Mouse (Mus musculus) granulocyte monocyte progenitor cell, adult 5-6 weeks (primary cell): Measurements from ENCODE around the gene Cacna2d1. TPM values are rescaled to one million over a fixed set of nuclear protein-coding genes. Genes with fewer than 3 reads are reported as not detected.

Experiments
- ATAC-seq: replicated peaks from 2 replicates; pipeline ENCODE4 v1.8.0; 2016; ENCODE audit warnings: mild to moderate bottlenecking, moderate TSS enrichment, inconsistent platforms; ENCODE audit not compliant: poor library complexity, severe bottlenecking
- total RNA-seq, 2 experiments: library from RNA; stranded (forward) in 1 of 2; stranded (reverse) in 1 of 2; fragments of 200-712, 200-1000 nt in 1 of 2; fragments of >200 nt in 1 of 2; fragmentation: Nextera tagmentation in 1 of 2; gene quantifications; 2 replicates each; pipeline ENCODE4 v1.2.3; 2014 to 2017

Cacna2d1 gene
- total RNA-seq, 2 experiments from 2014 or later: not detected

DNA sequence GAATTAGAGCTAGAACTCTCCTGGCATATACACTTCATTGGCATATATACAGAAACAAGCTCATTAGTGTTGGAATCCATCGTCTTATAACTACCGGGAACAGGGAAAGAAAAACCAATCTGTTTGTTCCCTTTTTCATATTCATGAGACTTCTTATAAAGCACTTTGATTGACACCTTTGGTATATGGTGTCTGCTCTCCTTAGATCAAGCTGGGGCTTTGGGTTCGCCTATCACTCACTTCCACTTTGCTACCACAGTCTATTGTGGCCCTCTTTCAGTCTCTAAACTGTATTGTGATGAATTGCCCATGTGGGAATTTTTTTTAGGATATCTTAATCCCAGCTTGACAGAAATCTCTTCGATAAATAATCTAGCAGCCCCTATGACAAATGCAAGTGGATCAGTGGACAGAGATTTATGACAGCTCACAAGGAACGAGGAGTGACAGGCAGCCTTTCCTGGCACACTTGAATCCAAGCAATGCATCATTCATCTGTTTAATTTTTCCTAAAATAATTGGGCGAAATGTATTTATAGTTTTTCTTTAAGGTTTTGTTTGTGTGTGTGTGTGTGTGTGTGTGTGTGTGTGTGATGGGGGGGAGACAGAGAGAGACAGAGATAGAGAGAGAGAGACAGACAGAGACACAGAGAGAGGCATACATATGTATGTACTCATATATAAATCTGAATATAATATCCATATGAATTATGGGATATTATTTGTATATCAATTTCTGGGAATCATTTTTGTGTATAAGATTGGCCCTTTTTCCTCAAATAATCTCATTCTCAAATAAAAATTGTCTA, 200.0 kb downstream of the Cacna2d1 start:
- no peak for ATAC-seq

GRCm38 (mm10) chr5:16135986-16136385, 201.5 kb downstream of the Cacna2d1 start:
- no peak for ATAC-seq

DNA sequence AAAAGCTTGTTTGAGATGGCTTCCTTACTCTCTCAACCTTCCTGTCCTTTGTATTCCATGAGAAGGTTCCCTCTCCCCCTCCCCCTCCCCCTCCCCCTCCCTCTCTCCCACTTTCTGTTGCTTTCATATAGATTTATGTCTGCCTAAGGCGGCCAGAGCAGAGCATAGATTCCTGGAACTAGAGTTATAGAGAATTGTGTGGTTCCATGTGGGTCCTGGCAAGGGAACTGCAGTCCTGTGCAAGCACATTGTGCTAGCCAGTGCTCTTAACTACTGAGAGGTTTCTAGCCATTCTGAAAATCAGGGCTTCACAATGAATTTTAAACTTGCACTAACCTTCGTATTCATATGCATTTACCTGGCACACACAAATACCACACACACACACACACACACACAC, 202.3 kb downstream of the Cacna2d1 start:
- ATAC-seq: no peak

- ATAC-seq: no peak
Observed at GRCm38 (mm10) chr5:16146602-16147001, 212.1 kb downstream of the Cacna2d1 start.

DNA sequence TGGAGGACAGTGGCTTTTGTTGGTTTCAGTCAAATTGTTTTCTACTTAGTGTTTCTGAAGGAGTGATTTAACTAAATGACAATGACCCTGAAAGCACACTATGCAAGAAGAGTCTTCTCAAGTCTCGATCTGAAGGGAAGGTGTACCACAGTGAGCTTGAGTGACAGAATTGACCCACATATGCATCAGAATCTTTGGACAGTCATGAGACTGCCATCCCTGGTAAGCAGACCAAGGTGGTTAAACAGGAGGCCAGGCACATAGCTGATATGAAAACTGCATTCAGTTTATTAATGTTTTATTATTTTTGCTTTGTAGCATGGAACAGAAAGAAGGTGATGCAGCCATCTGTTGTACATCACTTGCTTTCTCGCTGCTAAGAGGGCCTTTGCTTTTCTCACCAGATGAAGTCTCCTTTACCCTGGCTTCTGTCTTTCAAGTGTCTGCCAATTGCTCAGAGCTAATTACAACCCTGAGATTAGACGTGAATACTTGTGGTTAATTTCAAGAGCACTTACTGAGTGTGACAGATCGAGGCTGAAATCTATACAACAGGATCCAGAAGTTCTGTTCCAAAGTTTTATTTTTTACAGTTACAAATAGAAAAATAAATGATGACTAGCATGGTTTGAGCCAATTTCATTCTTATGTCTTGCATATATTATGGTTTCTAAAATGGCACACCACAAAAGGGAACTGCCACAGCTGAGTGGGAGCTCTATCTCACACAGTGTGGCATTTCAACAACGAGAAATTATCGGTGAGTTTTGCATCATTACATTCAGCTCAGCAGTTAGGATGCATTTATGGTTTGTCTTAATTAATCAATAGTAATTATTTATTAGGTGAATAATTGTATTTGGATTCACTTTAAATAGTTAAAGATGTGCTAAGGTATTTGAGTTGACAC, 221.1 kb downstream of the Cacna2d1 start:
- no peak for ATAC-seq

DNA sequence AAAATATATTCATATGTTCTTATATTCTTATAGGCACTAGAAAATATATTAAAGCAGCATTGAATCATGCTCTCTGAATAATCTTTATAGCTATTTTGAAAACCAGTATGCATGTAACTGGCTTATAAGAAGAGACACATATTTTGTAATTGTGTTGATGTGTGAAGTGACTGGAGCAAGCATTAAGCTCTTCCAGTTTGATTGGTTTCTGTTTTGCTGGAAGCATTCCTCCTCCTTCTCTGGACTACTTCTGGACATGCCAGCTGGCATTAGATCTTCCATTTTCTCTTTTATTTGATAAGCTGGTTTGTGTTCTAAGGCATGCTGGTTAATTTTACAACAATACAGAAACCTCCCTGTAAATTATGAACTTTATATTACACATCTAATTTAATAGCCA, 228.8 kb downstream of the Cacna2d1 start:
- ATAC-seq: no peak

DNA sequence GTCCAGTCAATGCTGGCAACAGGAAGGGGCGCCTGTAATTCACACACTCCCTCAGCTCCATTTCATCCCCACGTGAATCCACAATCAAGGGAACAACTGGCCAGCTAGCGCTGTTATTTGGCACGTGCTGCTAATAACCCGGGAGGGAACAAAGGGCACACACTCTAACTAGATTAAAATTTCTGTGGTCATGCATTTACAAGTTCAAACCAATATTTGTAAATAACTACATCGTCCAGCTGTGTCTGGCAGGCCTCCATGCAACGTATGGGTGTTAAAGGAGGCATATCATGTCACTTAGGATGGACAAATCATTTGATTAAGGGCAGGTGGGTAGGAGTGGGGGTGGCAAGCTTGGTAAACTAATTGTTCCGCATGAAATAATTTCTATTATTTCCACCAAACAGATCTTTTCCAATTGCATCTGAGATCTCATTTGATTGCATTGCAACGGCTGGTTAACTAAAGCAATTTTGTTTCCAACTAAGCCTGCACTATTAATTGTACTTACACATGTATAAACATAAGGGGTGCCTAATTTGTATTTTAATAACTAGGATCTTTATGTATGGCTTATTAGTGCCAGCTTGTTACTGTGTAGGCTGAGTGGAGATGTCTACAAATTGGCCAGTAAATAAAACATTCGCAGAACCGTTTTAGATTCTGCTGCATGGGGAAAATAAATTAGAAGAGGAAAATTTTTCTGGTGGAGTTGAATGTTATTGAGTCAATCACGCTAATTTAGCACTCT, 231.8 kb downstream of the Cacna2d1 start:
- no peak for ATAC-seq

DNA sequence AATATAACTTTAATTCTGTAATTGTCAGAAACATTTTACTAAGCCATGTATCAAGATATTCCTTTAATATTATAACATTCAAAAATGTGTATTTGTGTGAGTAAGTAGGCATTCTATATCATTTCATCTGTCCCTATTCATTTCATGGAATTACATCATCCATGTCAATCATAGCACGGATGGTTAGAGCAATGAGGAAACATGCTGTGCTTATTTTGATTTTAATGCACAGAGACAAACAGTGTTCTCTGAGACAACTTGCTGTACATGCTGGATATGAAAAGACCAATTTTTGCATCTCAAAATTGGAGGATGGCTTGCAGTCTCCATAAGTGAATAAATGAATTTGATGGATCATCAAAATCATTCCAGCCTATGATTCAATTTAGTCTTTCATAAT, 232.4 kb downstream of the Cacna2d1 start:
- ATAC-seq: no peak

DNA sequence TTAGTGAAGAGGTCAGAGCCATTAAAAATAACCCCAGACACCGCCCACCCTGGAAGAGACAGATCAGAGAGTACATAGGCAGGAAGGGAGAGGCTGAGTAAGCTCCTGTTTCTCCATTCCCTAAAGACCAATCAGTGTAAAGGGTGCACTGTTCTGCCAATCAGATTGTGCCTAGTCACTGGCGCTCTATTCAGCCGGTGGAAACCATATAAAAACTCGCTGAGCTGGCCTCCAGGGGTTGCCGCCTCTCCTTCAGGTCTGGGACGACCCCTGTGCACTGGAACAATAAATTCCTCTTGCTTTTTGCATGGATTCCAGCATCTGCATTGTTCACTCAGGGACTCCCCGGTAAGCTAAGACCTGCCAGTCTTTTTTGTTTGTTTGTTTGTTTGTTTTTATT, 246.6 kb downstream of the Cacna2d1 start:
- no peak for ATAC-seq

- no peak for ATAC-seq
Observed at GRCm38 (mm10) chr5:16184064-16184463, 249.6 kb downstream of the Cacna2d1 start.

DNA sequence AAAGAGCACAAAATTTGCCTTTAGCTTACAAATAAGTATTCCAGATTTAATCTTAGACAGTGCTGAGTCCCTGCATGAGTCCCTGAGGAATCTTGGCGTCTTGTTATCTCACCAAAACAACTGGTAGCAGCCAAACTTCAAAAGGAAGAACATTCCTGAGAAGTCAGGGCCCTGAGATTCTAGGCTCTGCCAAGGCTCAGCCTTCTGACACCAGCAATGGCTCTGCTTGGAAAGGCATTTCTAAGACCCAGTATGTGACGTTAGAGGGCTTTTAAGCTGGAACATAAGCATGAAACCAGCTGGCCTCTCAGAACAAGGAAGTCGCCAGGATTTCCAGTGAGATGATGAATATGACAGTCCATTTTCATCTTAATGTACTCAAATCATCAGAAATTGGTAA, 253.4 kb downstream of the Cacna2d1 start:
- ATAC-seq: no peak

GRCm38 (mm10) chr5:16189878-16190277, 255.4 kb downstream of the Cacna2d1 start:
- no peak for ATAC-seq

DNA sequence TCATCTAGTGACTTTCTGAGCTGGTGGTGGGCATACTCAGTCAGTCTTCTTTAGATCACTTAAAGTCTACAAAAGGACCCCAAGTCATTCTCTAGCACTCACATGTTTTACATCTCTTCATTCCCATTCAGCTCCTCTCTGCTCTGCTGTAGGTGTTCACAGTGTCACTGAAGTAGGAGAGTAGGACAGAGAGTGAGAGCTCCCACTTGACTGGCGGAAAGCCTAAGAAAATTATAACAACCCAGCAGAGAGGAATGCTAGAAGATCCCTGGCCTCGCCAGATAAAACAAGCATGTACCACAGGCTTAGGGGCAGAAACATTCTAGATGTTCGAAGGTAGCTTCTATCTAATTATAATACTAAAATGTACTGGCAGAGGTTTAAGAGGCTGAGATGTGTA, 256.7 kb downstream of the Cacna2d1 start:
- ATAC-seq: no peak

GRCm38 (mm10) chr5:16199816-16200215, 265.3 kb downstream of the Cacna2d1 start:
- ATAC-seq: no peak; the same call in 1 of the 2 replicates

DNA sequence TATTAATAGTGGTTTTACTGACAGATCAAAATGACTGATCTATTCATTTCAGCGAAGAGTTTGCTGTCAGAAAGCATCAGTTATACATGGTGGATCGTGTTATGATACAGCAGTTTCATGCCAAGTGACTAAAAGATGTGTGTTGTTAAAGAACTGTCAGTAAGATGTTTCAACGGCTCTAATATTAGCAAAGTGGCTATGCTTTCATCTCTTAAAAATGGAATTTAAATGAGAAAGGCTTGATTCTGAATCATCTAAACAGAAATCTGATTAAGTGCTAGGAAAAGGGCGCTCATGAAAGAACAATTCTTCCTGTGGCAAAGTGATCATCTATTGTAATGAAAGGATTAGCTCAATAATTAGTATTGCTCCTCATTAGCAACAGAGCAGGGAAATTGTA, 287.5 kb downstream of the Cacna2d1 start:
- ATAC-seq: no peak

DNA sequence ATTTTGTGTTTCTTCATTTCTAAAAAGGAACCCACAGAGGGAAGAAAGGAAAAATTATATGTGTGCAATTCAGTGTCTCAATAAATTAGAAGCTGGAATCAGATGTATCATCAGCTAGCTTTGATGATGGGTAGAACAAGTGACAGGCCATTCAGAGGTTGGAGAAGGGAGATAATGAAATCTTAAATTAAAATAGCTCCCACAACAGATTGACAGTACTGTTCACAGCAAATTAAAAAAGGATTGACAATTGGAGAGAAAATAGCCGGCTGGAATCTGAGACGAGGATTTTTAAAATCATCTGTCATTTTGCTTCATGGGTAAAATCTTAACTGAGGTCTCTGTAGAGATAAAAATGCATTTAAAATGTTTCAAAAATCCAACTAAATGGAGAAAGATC, 290.9 kb downstream of the Cacna2d1 start:
- ATAC-seq: no peak

DNA sequence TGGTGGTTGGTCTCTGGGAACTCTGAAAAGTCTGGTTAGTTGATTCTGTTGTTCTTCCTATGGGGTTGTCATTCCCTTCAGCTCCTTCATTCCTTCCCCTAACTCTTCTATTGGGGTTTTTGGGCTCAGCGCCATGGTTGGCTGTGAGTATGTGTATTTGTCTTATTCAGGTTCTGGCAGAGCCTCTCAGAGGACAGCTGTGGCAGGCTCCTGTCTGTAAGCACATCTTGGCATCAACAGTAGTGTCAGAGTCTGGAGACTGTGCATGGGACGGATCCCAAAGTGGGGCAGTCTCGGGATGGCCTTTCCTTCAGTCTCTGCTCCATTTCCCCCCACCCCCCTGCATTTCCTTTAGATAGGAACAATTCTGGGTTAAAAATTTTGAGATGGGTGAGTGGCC, 294.9 kb downstream of the Cacna2d1 start:
- ATAC-seq: no peak

DNA sequence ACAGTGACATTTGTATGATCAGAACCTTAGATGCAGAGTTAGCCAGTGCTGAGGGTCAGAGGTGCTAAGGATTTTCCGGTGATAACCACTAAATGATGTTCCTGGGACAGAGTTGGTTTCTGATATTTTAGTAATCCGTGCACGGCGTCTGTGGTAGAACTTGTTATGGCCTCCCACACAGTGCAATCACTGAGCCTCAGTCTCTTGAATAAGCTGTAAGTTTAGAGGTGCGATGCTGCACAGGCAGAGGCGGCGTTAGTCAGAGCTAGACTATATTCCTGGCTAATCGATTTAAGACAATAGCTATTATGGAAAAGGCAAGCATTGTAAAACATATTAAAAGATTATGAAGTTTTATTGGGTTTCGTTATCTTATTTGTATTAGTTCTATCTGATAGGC, 297.0 kb downstream of the Cacna2d1 start:
- ATAC-seq: no peak

GRCm38 (mm10) chr5:16234891-16235290, 300.4 kb downstream of the Cacna2d1 start:
- ATAC-seq: no peak

DNA sequence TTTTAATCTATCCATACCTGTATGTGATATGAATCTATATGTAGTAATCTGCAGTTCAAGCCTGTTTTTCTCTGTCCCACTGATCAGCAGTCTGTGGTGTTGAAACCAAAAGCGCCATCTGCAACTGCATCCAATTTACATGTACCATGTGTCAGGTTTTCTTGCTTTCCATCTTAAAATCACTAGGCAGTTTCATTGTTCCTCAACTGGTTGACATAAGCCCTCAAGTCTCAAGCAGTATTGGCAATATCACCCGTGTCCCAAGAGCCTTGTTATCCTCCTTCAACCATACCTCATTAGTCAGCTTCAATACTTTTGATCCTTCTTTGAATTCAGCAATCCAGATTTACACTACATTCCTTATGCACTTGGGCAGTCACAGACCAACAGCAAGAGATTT, 301.4 kb downstream of the Cacna2d1 start:
- ATAC-seq: no peak

DNA sequence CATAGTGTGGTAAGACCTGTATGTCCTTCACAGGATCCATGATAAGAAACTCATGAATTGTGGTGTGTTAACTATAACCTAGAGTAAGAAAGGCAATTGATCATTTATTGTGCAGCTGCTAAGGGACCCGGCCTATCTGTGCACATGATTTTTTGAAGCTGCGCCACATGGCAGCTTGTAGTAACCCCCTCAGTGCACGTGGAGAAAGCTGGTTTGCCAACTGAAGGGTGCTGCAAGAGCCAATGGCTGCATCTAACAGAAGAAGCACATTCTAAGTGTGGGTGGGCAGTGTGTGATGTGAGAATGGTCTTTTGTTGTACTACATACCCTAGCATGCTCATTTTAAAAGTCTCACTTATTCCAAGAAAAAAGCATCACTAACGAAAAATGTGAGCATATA, 302.1 kb downstream of the Cacna2d1 start:
- no peak for ATAC-seq
